Mouse (Mus musculus) CH12.LX (cell line): ENCODE measurements around the gene Afap1. TPM values are rescaled to one million over a fixed set of nuclear protein-coding genes. Genes with fewer than 3 reads are reported as not detected.

ENCODE experiments used
- DNase-seq: peaks from one replicate; pipeline ENCODE4 v3.0.0-alpha.2; 2013; ENCODE audit errors: extremely low read depth
- H3K27ac ChIP-seq: 2 replicates; pipeline ENCODE4 v1.5.1; 2012; ENCODE audit warnings: low read depth, mild to moderate bottlenecking, control low read depth, moderate library complexity; ENCODE audit not compliant: insufficient read depth
- H3K27me3 ChIP-seq: replicated peaks from 2 replicates; pipeline ENCODE3; 2012; ENCODE audit warnings: inconsistent platforms
- H3K36me3 ChIP-seq, 2 experiments: replicated peaks in 1 of 2; 2 replicates each; pipeline versions ENCODE3 to v1.6.1; 2012; ENCODE audit warnings: inconsistent platforms in 1 of 2, low read length in 1 of 2, mild to moderate bottlenecking in 1 of 2, mixed read lengths in 1 of 2, moderate library complexity in 1 of 2; ENCODE audit not compliant: control insufficient read depth in 1 of 2, insufficient read depth in 1 of 2
- H3K4me1 ChIP-seq, 2 experiments: 2 replicates each; pipeline ENCODE4 v1.6.1; 2012; ENCODE audit warnings: inconsistent platforms in 1 of 2, moderate library complexity in 1 of 2; ENCODE audit not compliant: insufficient read depth in 2 of 2, control insufficient read depth in 1 of 2
- H3K4me2 ChIP-seq: 2 replicates; pipeline ENCODE4 v1.6.1; 2012; ENCODE audit warnings: low read depth, mild to moderate bottlenecking, control low read depth; ENCODE audit not compliant: poor library complexity, insufficient read depth, severe bottlenecking
- H3K4me3 ChIP-seq, 3 experiments: fragments of 150-350 bp in 1 of 3; sonication (generic) in 1 of 3; replicated peaks in 1 of 3; 2 replicates each; pipeline versions ENCODE3 to v1.5.1; 2011 to 2012; ENCODE audit warnings: low read depth in 2 of 3, low read length in 2 of 3, mild to moderate bottlenecking in 2 of 3, moderate library complexity in 2 of 3, control low read depth in 1 of 3, improper control_type of control experiment in 1 of 3, inconsistent platforms in 1 of 3, mixed read lengths in 1 of 3; ENCODE audit not compliant: poor library complexity in 1 of 3
- H3K79me2 ChIP-seq: replicated peaks from 2 replicates; pipeline ENCODE4 v1.6.1; 2012; ENCODE audit warnings: mild to moderate bottlenecking, moderate library complexity; ENCODE audit not compliant: control insufficient read depth, poor library complexity, insufficient read depth, severe bottlenecking; ENCODE audit errors: extremely low read depth
- H3K9ac ChIP-seq: 2 replicates; pipeline ENCODE4 v1.6.1; 2012; ENCODE audit warnings: low read depth, mild to moderate bottlenecking, control low read depth, moderate library complexity; ENCODE audit not compliant: insufficient read depth
- H3K9me3 ChIP-seq: replicated peaks from 2 replicates; pipeline ENCODE3; 2012; ENCODE audit warnings: low read length, inconsistent platforms, mixed read lengths
- BHLHE40 ChIP-seq: IDR thresholded peaks from 2 replicates; pipeline ENCODE4 v1.6.1; 2011; ENCODE audit warnings: mild to moderate bottlenecking, low read depth, low read length, improper control_type of control experiment
- CHD1 ChIP-seq: IDR thresholded peaks from 2 replicates; pipeline ENCODE4 v1.6.1; 2012; ENCODE audit warnings: low read depth, low read length, improper control_type of control experiment, inconsistent platforms
- CHD2 ChIP-seq: IDR thresholded peaks from 2 replicates; pipeline ENCODE4 v1.6.1; 2011; ENCODE audit warnings: low read length, improper control_type of control experiment
- CTCF ChIP-seq, 2 experiments: IDR thresholded peaks in 1 of 2; conservative IDR thresholded peaks in 1 of 2; 2 replicates each; pipeline ENCODE4 v1.5.1; 2011 to 2012; ENCODE audit warnings: low read depth in 2 of 2, low read length in 2 of 2, improper control_type of control experiment in 1 of 2, inconsistent platforms in 1 of 2, mild to moderate bottlenecking in 1 of 2, moderate library complexity in 1 of 2
- E2F4 ChIP-seq: IDR thresholded peaks from 2 replicates; pipeline ENCODE4 v1.6.1; 2011; ENCODE audit warnings: low read depth, low read length, improper control_type of control experiment; ENCODE audit not compliant: insufficient replicate concordance
- EP300 ChIP-seq: IDR thresholded peaks from 2 replicates; pipeline ENCODE4 v1.6.1; 2011; ENCODE audit warnings: low read length, improper control_type of control experiment
- ETS1 ChIP-seq: conservative IDR thresholded peaks from 2 replicates; pipeline ENCODE4 v1.6.1; 2012; ENCODE audit warnings: low read depth, mild to moderate bottlenecking, inconsistent platforms, low read length, improper control_type of control experiment, moderate library complexity
- GABPA ChIP-seq: IDR thresholded peaks from 2 replicates; pipeline ENCODE4 v1.6.1; 2012; ENCODE audit warnings: low read depth, low read length, improper control_type of control experiment, inconsistent platforms; ENCODE audit not compliant: insufficient replicate concordance
- IRF4 ChIP-seq: IDR thresholded peaks from 2 replicates; pipeline ENCODE4 v1.6.1; 2014; ENCODE audit warnings: low read depth, mild to moderate bottlenecking, inconsistent platforms, low read length, improper control_type of control experiment
- JUN ChIP-seq: IDR thresholded peaks from 2 replicates; pipeline ENCODE4 v1.6.1; 2011; ENCODE audit warnings: low read depth, mild to moderate bottlenecking, low read length, improper control_type of control experiment, moderate library complexity; ENCODE audit not compliant: insufficient read depth
- KAT2A ChIP-seq: IDR thresholded peaks from 2 replicates; pipeline ENCODE4 v1.6.1; 2012; ENCODE audit warnings: low read length, improper control_type of control experiment, inconsistent platforms; ENCODE audit not compliant: insufficient replicate concordance
- MAFK ChIP-seq: IDR thresholded peaks from 2 replicates; pipeline ENCODE4 v1.6.1; 2011; ENCODE audit warnings: low read length, improper control_type of control experiment; ENCODE audit not compliant: insufficient replicate concordance
- MAX ChIP-seq: IDR thresholded peaks from 2 replicates; pipeline ENCODE4 v1.6.1; 2011; ENCODE audit warnings: low read length, improper control_type of control experiment
- MAZ ChIP-seq: IDR thresholded peaks from 2 replicates; pipeline ENCODE4 v1.6.1; 2012; ENCODE audit warnings: low read depth, mild to moderate bottlenecking, inconsistent platforms, low read length, improper control_type of control experiment, moderate library complexity
- MYC ChIP-seq: IDR thresholded peaks from 2 replicates; pipeline ENCODE4 v1.6.1; 2011; ENCODE audit warnings: low read depth, mild to moderate bottlenecking, improper control_type of control experiment, low read length
- NELFE ChIP-seq: IDR thresholded peaks from 2 replicates; pipeline ENCODE4 v1.6.1; 2011; ENCODE audit warnings: low read depth, low read length, improper control_type of control experiment
- PAX5 ChIP-seq: IDR thresholded peaks from 2 replicates; pipeline ENCODE4 v1.6.1; 2012; ENCODE audit warnings: low read length, inconsistent platforms, mixed read lengths
- POLR2AphosphoS2 ChIP-seq: IDR thresholded peaks from 2 replicates; pipeline ENCODE4 v1.6.1; 2011; ENCODE audit warnings: low read depth, low read length, improper control_type of control experiment
- RAD21 ChIP-seq: IDR thresholded peaks from 2 replicates; pipeline ENCODE4 v1.6.1; 2011; ENCODE audit warnings: low read depth, mild to moderate bottlenecking, low read length, improper control_type of control experiment, moderate library complexity
- RCOR1 ChIP-seq: conservative IDR thresholded peaks from 2 replicates; pipeline ENCODE4 v1.6.1; 2012; ENCODE audit warnings: low read depth, mild to moderate bottlenecking, inconsistent platforms, low read length, improper control_type of control experiment
- SIN3A ChIP-seq: IDR thresholded peaks from 2 replicates; pipeline ENCODE4 v1.6.1; 2012; ENCODE audit warnings: low read length, improper control_type of control experiment, inconsistent platforms
- SMC3 ChIP-seq: IDR thresholded peaks from 2 replicates; pipeline ENCODE4 v1.6.1; 2011; ENCODE audit warnings: low read depth, low read length, improper control_type of control experiment
- TBP ChIP-seq: conservative IDR thresholded peaks from 2 replicates; pipeline ENCODE4 v1.6.1; 2011; ENCODE audit warnings: low read depth, low read length, improper control_type of control experiment
- TCF12 ChIP-seq: IDR thresholded peaks from 2 replicates; pipeline ENCODE4 v1.6.1; 2014; ENCODE audit warnings: low read depth, mild to moderate bottlenecking, inconsistent platforms, low read length, improper control_type of control experiment
- ZC3H11A ChIP-seq: IDR thresholded peaks from 2 replicates; pipeline ENCODE4 v1.6.1; 2012; ENCODE audit warnings: low read depth, mild to moderate bottlenecking, inconsistent platforms, low read length, improper control_type of control experiment
- ZKSCAN1 ChIP-seq: IDR thresholded peaks from 2 replicates; pipeline ENCODE4 v1.6.1; 2012; ENCODE audit warnings: low read depth, inconsistent platforms, low read length, improper control_type of control experiment, borderline replicate concordance
- ZMIZ1 ChIP-seq: IDR thresholded peaks from 2 replicates; pipeline ENCODE4 v1.6.1; 2012; ENCODE audit warnings: low read depth, mild to moderate bottlenecking, inconsistent platforms, low read length, improper control_type of control experiment
- ZNF384 ChIP-seq: IDR thresholded peaks from 2 replicates; pipeline ENCODE4 v1.6.1; 2012; ENCODE audit warnings: low read depth, low read length, improper control_type of control experiment, inconsistent platforms
- dilution Hi-C: fragments of 300-500 bp; cut with MboI; formaldehyde crosslinking; loops from 2 replicates; pipeline ENCODE4 v1.14.3; 2020; ENCODE audit warnings: low sequenced_read_pairs; ENCODE audit not compliant: extremely low pct_unique_long_range_greater_than_20kb, extremely low pct_ligation_motif_present
- in situ Hi-C: fragments of 300-500 bp; cut with MboI; formaldehyde crosslinking; loops from 3 replicates; pipeline ENCODE4 v1.14.3; 2019; ENCODE audit warnings: low sequenced_read_pairs, low pct_ligation_motif_present, low pct_unique_long_range_greater_than_20kb, mixed read lengths
- polyA plus RNA-seq: library from polyadenylated mRNA; unstranded; fragments of >175 nt; gene quantifications from 2 replicates; pipeline ENCODE4 v1.2.1, GENCODE M21; 2012; ENCODE audit warnings: low read depth; ENCODE audit not compliant: insufficient read length
- total RNA-seq, 2 experiments: library from RNA; depleted of rRNA; stranded (reverse); fragments of 300-350 nt in 1 of 2; fragments of >200 nt in 1 of 2; gene quantifications; 2 replicates each; pipeline ENCODE4 v1.2.3; 2012 to 2014

Afap1 gene
- total and polyA plus RNA-seq, 3 experiments, result 0.32 to 4.0 (median 0.86) TPM

DNA sequence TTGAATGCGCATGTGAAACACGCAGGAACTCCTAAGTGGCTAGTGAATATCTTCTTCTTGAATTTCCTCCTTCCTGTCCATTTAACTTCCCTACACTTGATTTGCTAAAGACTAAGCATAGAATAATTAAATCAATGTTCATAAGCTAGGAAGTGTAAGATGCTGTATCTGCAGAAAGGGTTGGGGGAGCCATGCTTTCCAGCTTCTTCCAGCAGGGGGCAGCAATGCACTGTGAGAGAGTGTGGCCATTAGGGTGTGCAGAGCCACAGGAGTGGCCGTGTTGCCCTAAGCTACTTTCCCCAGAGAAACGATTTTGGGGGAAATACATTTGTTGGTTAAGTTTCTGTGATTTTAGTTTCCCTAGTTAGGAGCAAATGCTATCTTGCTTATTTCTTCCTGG lies 88.9 kb downstream of the Afap1 start:
- Histone ChIP-seq H3K9me3 (no peaks in the 10 kb centered on the region), H3K9ac (no peak overlapping the region), H3K27ac (no peak overlapping the region), H3K27me3 (no peaks in the 10 kb centered on the region), H3K36me3 (peaks cover 9 to 17% of the 10 kb centered on the region in 2 experiments), H3K4me1 (peaks cover 3 to 31% of the 10 kb centered on the region in 2 experiments; a peak in 3 of 4 replicates), H3K79me2 (no peaks in the 10 kb centered on the region), H3K4me3 (no peak overlapping the region), H3K4me2 (no peak overlapping the region)
- peak; percentile 24; the same call in 1 of the 2 replicates for TF ChIP-seq NELFE
- peak; percentile 46; the same call in 1 of the 2 replicates for TF ChIP-seq MYC
- TF ChIP-seq KAT2A, result no peak
- no peak for TF ChIP-seq ZNF384
- TF ChIP-seq MAX, result peak; percentile 41; the same call in 1 of the 2 replicates
- peak; percentile 23; the same call in 1 of the 2 replicates for TF ChIP-seq IRF4
- TF ChIP-seq TCF12, result no peak
- TF ChIP-seq RAD21, result peak; percentile 99
- TF ChIP-seq SMC3, result peak; percentile 89
- no peak for TF ChIP-seq BHLHE40
- no peak for TF ChIP-seq ZKSCAN1
- no peak for TF ChIP-seq PAX5
- peak; percentile 52; the same call in 1 of the 2 replicates for TF ChIP-seq ZC3H11A
- peak; percentile 91 to 96 for TF ChIP-seq CTCF (conservative IDR thresholded peaks at IDR 0.05 in 1 of 2, IDR thresholded peaks at IDR 0.05 in 1 of 2; ENCODE audit: low read depth in 2 of 2, low read length in 2 of 2)
- TF ChIP-seq MAFK, result peak; percentile 74; the same call in 1 of the 2 replicates
- TF ChIP-seq EP300, result no peak
- DNase-seq, result peak; percentile 64
- dilution Hi-C loops (no loop called here), in situ Hi-C loops (no loop called here)

DNA sequence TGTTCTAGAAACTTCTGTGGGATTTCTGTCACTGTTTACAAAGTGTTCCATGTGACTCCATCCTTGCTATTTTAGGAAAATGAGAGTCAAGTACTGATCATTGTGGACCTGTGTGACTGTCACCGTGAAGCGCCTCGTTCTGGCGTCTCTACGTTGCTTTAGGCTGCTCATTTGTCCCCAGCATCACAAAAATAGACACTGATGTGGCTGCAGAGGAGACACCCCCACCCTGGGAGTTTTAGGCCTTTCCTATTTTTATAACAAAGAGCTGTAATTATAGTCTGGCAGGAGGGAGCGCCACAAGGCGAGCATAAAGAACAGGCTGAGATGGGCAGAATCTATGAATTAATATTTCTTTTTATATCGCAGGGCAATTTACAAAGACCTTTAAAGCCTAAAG lies 92.5 kb downstream of the Afap1 start:
- H3K79me2 ChIP-seq, result no peaks in the 10 kb centered on the region
- no peaks in the 10 kb centered on the region for H3K27me3 ChIP-seq
- H3K36me3 ChIP-seq, result peaks cover 5 to 14% of the 10 kb centered on the region in 2 experiments
- no peak for TF ChIP-seq CHD2
- TF ChIP-seq JUN, result no peak
- no peak for TF ChIP-seq RAD21
- no peak for TF ChIP-seq EP300
- TF ChIP-seq ZMIZ1, result no peak
- TF ChIP-seq ETS1, result no peak
- TF ChIP-seq CTCF (conservative IDR thresholded peaks at IDR 0.05 in 1 of 2, IDR thresholded peaks at IDR 0.05 in 1 of 2; ENCODE audit: low read depth in 2 of 2, low read length in 2 of 2), result no peak
- TF ChIP-seq TBP, result no peak
- no peak for TF ChIP-seq GABPA
- TF ChIP-seq E2F4, result no peak
- no peak for TF ChIP-seq IRF4
- TF ChIP-seq ZC3H11A, result no peak
- no peak for TF ChIP-seq ZNF384
- TF ChIP-seq SIN3A, result no peak
- TF ChIP-seq MAZ, result no peak
- no peak for TF ChIP-seq POLR2AphosphoS2
- no peak for TF ChIP-seq TCF12
- TF ChIP-seq RCOR1, result no peak
- no peak for TF ChIP-seq CHD1
- no peak for TF ChIP-seq KAT2A
- no peak overlapping the region for H3K27ac ChIP-seq
- in situ Hi-C loops, result loop anchor here (5.0 kb wide), 1 partner anchor 37 kb away; no protein-coding TSS in a partner anchor
- peaks cover 9 to 53% of the 10 kb centered on the region in 2 experiments for H3K4me1 ChIP-seq
- no peak overlapping the region for H3K4me2 ChIP-seq
- H3K9me3 ChIP-seq, result no peaks in the 10 kb centered on the region
- no peak for DNase-seq
- dilution Hi-C loops, result no loop called here
- no peak overlapping the region for H3K4me3 ChIP-seq
- H3K9ac ChIP-seq, result no peak overlapping the region
